Mouse (Mus musculus) heart, postnatal 0 days (tissue): ENCODE results near the gene Ccdc185. TPM values are rescaled to one million over a fixed set of nuclear protein-coding genes. Genes with fewer than 3 reads are reported as not detected.
A peak's percentile ranks its signal among the peaks of the same experiment; 100 is the strongest.

Source experiments
- ATAC-seq: fragments of 200-750 bp; cut with Nextera tagmentation; 2 replicates; pipeline ENCODE4 v1.8.0; 2017; ENCODE audit warnings: low read depth, moderate number of reproducible peaks, moderate library complexity; ENCODE audit not compliant: insufficient read depth
- DNase-seq: peaks from one replicate; pipeline ENCODE4 v3.0.0-alpha.2; 2016; ENCODE audit warnings: low spot score
- H3K27ac ChIP-seq: fragments of 300-500 bp; sonication (generic); 2 replicates; pipeline ENCODE4 v1.5.1; 2014; ENCODE audit warnings: low read depth, mild to moderate bottlenecking
- H3K27me3 ChIP-seq: fragments of 300-500 bp; sonication (generic); 2 replicates; pipeline ENCODE4 v1.6.1; 2014; ENCODE audit warnings: low read length, mixed read lengths; ENCODE audit not compliant: control insufficient read depth, insufficient read depth
- H3K36me3 ChIP-seq: fragments of 300-500 bp; sonication (generic); replicated peaks from 2 replicates; pipeline ENCODE4 v1.6.1; 2014; ENCODE audit warnings: low read length, mixed read lengths; ENCODE audit not compliant: control insufficient read depth, insufficient read depth
- H3K4me1 ChIP-seq: fragments of 300-500 bp; sonication (generic); 2 replicates; pipeline ENCODE4 v1.6.1; 2014; ENCODE audit warnings: antibody characterized with exemption; ENCODE audit not compliant: control insufficient read depth, insufficient read depth
- H3K4me2 ChIP-seq: fragments of 300-500 bp; sonication (generic); 2 replicates; pipeline ENCODE4 v1.6.1; 2014; ENCODE audit warnings: low read depth, mild to moderate bottlenecking, low read length, moderate library complexity
- H3K4me3 ChIP-seq: fragments of 300-500 bp; sonication (generic); 2 replicates; pipeline ENCODE4 v1.5.1; 2014; ENCODE audit warnings: low read depth, low read length
- H3K9ac ChIP-seq: fragments of 300-500 bp; sonication (generic); replicated peaks from 2 replicates; pipeline ENCODE4 v1.6.1; 2014; ENCODE audit warnings: low read depth, low read length, mixed read lengths
- H3K9me3 ChIP-seq: fragments of 300-500 bp; sonication (generic); replicated peaks from 2 replicates; pipeline ENCODE4 v1.6.1; 2016; ENCODE audit warnings: low read length; ENCODE audit not compliant: control insufficient read depth
- CTCF ChIP-seq: IDR thresholded peaks from 2 replicates; pipeline ENCODE4 v1.5.1; 2016; ENCODE audit warnings: antibody characterized with exemption, control low read depth, low read depth
- EP300 ChIP-seq: IDR thresholded peaks from 2 replicates; pipeline ENCODE4 v1.6.1; 2016; ENCODE audit warnings: antibody characterized with exemption, low read depth
- WGBS: fragments of 180-500 bp; shearing (Covaris S2); extraction: QIAGEN DNeasy Blood & Tissue Kit; methylation state at CpG from one replicate; pipeline ENCODE4 v1.1.7; 2014; 5-methylcytosine and 5-hydroxymethylcytosine counted together
- polyA plus RNA-seq: library from polyadenylated mRNA; unstranded; fragments of >200 nt; fragmentation: Nextera tagmentation; extraction: Ambion mirVana; gene quantifications from 2 replicates; pipeline ENCODE4 v1.2.1, GENCODE M21; 2015
- total RNA-seq: library from RNA; depleted of rRNA; stranded (reverse); fragments of >200 nt; gene quantifications from 2 replicates; pipeline ENCODE4 v1.2.3, GENCODE M21; 2014; ENCODE audit warnings: low replicate concordance

Gene Ccdc185
- total and polyA plus RNA-seq, 2 experiments from 2014 or later, result not detected

GRCm38 (mm10) chr1:182763191-182763715 is 14.3 kb upstream of the Ccdc185 start:
- peaks cover 31% of the 10 kb centered on the region for H3K27me3 ChIP-seq
- peaks cover 4% of the 10 kb centered on the region; the same call in 1 of the 2 replicates for H3K4me1 ChIP-seq
- H3K9me3 ChIP-seq, result no peaks in the 10 kb centered on the region; the same call in 1 of the 2 replicates
- peak overlapping the region; percentile 98 for H3K4me2 ChIP-seq
- no peak for TF ChIP-seq CTCF
- TF ChIP-seq EP300, result no peak
- H3K9ac ChIP-seq, result peak overlapping the region; percentile 32; the same call in 1 of the 2 replicates
- 16% methylated on average over 17 of the region's 17 CpGs for WGBS
- peak overlapping the region; percentile 66 for H3K4me3 ChIP-seq
- ATAC-seq, result 0 out of 2 replicates have a peak, but pooled peaks have one; percentile 15
- H3K27ac ChIP-seq, result no peak overlapping the region
- no peaks in the 10 kb centered on the region for H3K36me3 ChIP-seq
- no peak for DNase-seq

GRCm38 (mm10) chr1:182758783-182759182 is 9.8 kb upstream of the Ccdc185 start:
- Histone ChIP-seq H3K27ac (no peak overlapping the region), H3K27me3 (peaks cover 7% of the 10 kb centered on the region; the same call in 1 of the 2 replicates), H3K36me3 (no peaks in the 10 kb centered on the region), H3K4me1 (no peaks in the 10 kb centered on the region), H3K4me2 (no peak overlapping the region), H3K4me3 (no peak overlapping the region), H3K9me3 (no peaks in the 10 kb centered on the region), H3K9ac (no peak overlapping the region)
- DNase-seq, result no peak
- TF ChIP-seq EP300, result no peak
- no peak for TF ChIP-seq CTCF
- no peak for ATAC-seq
- 79% methylated on average over 1 of the region's 1 CpGs for WGBS

- no peak overlapping the region for H3K4me2 ChIP-seq
- no peak overlapping the region for H3K9ac ChIP-seq
- no peak for TF ChIP-seq EP300
- TF ChIP-seq CTCF, result no peak
- no peaks in the 10 kb centered on the region for H3K9me3 ChIP-seq
- no peaks in the 10 kb centered on the region for H3K27me3 ChIP-seq
- no peaks in the 10 kb centered on the region for H3K36me3 ChIP-seq
- 68% methylated on average over 5 of the region's 5 CpGs for WGBS
- H3K27ac ChIP-seq, result no peak overlapping the region
- ATAC-seq (no peak), DNase-seq (no peak)
- no peaks in the 10 kb centered on the region for H3K4me1 ChIP-seq
- H3K4me3 ChIP-seq, result no peak overlapping the region
Observed at GRCm38 (mm10) chr1:182754865-182755264, 5.9 kb upstream of the Ccdc185 start.

GRCm38 (mm10) chr1:182753694-182754093 is 4.7 kb upstream of the Ccdc185 start:
- TF ChIP-seq CTCF, result no peak
- TF ChIP-seq EP300, result no peak
- Histone ChIP-seq H3K27me3 (0 out of 2 replicates have a peak, but pooled peaks cover 3% of the 10 kb centered on the region), H3K4me3 (no peak overlapping the region), H3K4me1 (no peaks in the 10 kb centered on the region), H3K36me3 (no peaks in the 10 kb centered on the region), H3K4me2 (no peak overlapping the region), H3K9me3 (no peaks in the 10 kb centered on the region), H3K9ac (no peak overlapping the region), H3K27ac (no peak overlapping the region)
- 75% methylated on average over 8 of the region's 8 CpGs for WGBS
- DNase-seq, result no peak
- ATAC-seq, result no peak

GRCm38 (mm10) chr1:182751301-182751700 is 2.3 kb upstream of the Ccdc185 start:
- 72% methylated on average over 8 of the region's 8 CpGs for WGBS
- peaks cover 7% of the 10 kb centered on the region; the same call in 1 of the 2 replicates for H3K27me3 ChIP-seq
- TF ChIP-seq EP300, result no peak
- TF ChIP-seq CTCF, result no peak
- H3K36me3 ChIP-seq, result no peaks in the 10 kb centered on the region
- no peak overlapping the region for H3K27ac ChIP-seq
- H3K4me3 ChIP-seq, result no peak overlapping the region
- no peaks in the 10 kb centered on the region for H3K9me3 ChIP-seq
- no peak overlapping the region for H3K9ac ChIP-seq
- DNase-seq (no peak), ATAC-seq (no peak)
- H3K4me1 ChIP-seq, result no peaks in the 10 kb centered on the region
- no peak overlapping the region for H3K4me2 ChIP-seq

GRCm38 (mm10) chr1:182747834-182748233 is 1.1 kb downstream of the Ccdc185 start:
- Histone ChIP-seq H3K9ac (no peak overlapping the region), H3K27ac (no peak overlapping the region), H3K4me2 (no peak overlapping the region), H3K9me3 (no peaks in the 10 kb centered on the region), H3K4me1 (no peaks in the 10 kb centered on the region), H3K27me3 (peaks cover 9% of the 10 kb centered on the region; the same call in 1 of the 2 replicates), H3K36me3 (no peaks in the 10 kb centered on the region), H3K4me3 (no peak overlapping the region)
- 70% methylated on average over 17 of the region's 17 CpGs for WGBS
- no peak for ATAC-seq
- DNase-seq, result no peak
- TF ChIP-seq EP300, result no peak
